Mouse (Mus musculus): ENCODE results near the gene Ccdc113. TPM values are rescaled to one million over a fixed set of nuclear protein-coding genes. Genes with fewer than 3 reads are reported as not detected.

Gene Ccdc113
- polyA plus RNA-seq (2021; fragmentation: Nextera tagmentation), result 7.0 and 7.9 TPM in 2 replicates
- long read RNA-seq, experiment 1, transcript Ccdc113-201 (9 exons, 1,288 nt), result major isoform, 5 of 13 reads
- long read RNA-seq, experiment 1, partial matches to known transcripts, result 3 of 13 reads
- long read RNA-seq, experiment 1, other reads (novel, unspliced or antisense), result 5 of 13 reads
- long read RNA-seq, experiment 2, transcript Ccdc113-201 (9 exons, 1,288 nt), result major isoform, 10 of 14 reads
- long read RNA-seq, experiment 2, partial matches to known transcripts, result 4 of 14 reads
- long read RNA-seq, experiment 2, other reads (novel, unspliced or antisense), result 0 of 14 reads

DNA sequence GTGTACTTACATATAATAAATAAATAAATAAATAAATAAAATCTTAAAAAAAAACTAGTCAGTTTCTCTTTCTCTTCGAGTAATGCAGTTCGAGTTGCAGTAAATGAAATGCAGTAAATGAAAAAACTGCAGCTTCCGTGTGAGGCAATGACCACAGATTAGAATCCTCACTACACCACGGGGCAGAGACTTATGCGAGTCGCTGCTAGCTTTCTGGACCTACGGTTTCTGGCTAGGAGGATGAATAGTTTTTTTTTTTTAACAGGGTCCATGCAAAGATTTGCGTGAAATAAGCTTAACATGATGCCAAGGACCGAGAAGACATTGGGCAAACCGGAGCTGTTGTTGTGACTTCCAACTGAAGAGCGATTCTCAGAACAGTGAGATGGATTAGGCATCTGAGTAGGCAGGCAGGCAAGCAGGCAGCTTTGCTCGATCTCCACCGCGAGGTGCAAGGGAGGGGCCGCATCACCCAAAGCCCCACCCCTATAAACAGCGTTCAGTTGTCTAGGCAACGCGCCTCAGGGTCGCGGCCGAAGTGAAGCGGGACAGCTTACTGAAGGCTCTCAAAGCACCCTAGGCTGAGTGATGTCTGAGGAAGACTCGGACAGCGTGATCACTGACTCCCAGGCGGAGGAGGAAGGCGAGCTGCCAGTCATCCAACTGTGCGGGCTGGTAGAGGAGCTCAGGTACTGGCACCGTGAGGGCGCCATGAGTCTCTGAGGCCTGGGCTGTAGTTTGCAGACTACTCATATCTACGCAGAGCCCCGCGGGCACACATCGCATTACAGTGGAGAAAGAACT, at the start of gene Ccdc113:
Ccdc113 (plus strand) TSS at position 502 of the 804 bp plus-strand sequence.

DNA sequence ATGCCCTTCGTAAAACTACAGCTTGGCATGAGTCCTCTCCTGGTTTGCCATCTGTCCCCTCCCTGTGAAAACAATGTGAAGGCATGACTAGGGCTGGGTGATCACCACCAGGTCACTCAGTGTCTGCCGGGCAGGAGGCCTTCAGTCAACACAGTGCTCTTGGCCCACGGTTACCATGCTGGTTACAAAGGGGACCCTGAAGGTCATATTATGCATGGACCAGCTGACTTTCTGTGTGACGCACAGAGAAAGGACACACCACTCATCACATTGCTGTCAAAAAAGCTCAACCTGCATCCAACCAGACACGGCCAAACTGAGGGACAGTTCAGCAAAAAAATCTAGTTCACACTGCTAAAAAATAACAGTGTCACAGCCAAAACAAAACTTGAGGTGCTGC, 43.9 kb upstream of the Ccdc113 start, which contains the start of gene Csnk2a2:
Csnk2a2 (minus strand) TSS at position 34 of the 400 bp plus-strand sequence.

DNA sequence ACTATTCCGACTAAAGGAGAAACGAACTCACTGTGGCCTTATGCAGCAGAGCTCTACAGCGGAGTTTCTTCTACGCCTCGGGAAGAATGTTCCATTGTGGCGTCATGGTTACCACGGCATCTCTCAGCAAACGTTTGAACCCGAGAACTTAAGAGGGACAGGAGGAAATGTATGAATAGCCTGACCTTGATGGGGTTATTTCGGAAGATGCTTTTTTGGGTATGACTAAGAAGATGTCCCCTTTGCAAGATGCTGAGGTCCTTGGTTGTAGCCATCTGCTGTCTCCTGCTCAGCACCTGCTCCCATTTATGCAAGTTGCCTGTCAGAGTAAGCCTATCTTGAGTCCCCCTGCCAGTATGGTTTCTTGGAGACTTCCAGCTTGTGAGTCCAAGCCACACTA, 42.4 kb downstream of the Ccdc113 start, which contains the start of gene Prss54:
Prss54 (minus strand) TSS at position 101 of the 400 bp plus-strand sequence.

Other genes with a start within 250 kb of the Ccdc113 start
- gene Cngb1, start 227.5 kb upstream of the Ccdc113 start, polyA plus RNA-seq (2021; fragmentation: Nextera tagmentation), result 0.02 TPM in 1 of 2 replicates, not detected in the other
- gene Tepp, start 223.5 kb upstream of the Ccdc113 start, polyA plus RNA-seq (2021; fragmentation: Nextera tagmentation), result not detected in 2 replicates
- 3.2 and 6.2 TPM in 2 replicates for gene Zfp319, start 202.1 kb upstream of the Ccdc113 start, polyA plus RNA-seq (2021; fragmentation: Nextera tagmentation)
- gene Usb1, start 201.8 kb upstream of the Ccdc113 start, polyA plus RNA-seq (2021; fragmentation: Nextera tagmentation), result 10.4 and 12.1 TPM in 2 replicates
- gene Mmp15, start 181.8 kb upstream of the Ccdc113 start, polyA plus RNA-seq (2021; fragmentation: Nextera tagmentation), result 1.3 and 4.1 TPM in 2 replicates
- gene Cfap20, start 99.2 kb upstream of the Ccdc113 start, polyA plus RNA-seq (2021; fragmentation: Nextera tagmentation), result 116 and 134 TPM in 2 replicates
- 9.1 and 10.3 TPM in 2 replicates for gene Csnk2a2, start 44.0 kb upstream of the Ccdc113 start, polyA plus RNA-seq (2021; fragmentation: Nextera tagmentation)
- not detected in 2 replicates for gene Prss54, start 42.3 kb downstream of the Ccdc113 start, polyA plus RNA-seq (2021; fragmentation: Nextera tagmentation)
- 2.3 and 2.7 TPM in 2 replicates for gene Gins3, start 99.4 kb downstream of the Ccdc113 start, polyA plus RNA-seq (2021; fragmentation: Nextera tagmentation)
- 955 and 1,153 TPM in 2 replicates for gene Ndrg4, start 142.9 kb downstream of the Ccdc113 start, polyA plus RNA-seq (2021; fragmentation: Nextera tagmentation)
- 8.1 and 12.1 TPM in 2 replicates for gene Setd6, start 181.8 kb downstream of the Ccdc113 start, polyA plus RNA-seq (2021; fragmentation: Nextera tagmentation)